Mouse (Mus musculus): ENCODE results near the gene Arid5b.

Arid5b gene

DNA sequence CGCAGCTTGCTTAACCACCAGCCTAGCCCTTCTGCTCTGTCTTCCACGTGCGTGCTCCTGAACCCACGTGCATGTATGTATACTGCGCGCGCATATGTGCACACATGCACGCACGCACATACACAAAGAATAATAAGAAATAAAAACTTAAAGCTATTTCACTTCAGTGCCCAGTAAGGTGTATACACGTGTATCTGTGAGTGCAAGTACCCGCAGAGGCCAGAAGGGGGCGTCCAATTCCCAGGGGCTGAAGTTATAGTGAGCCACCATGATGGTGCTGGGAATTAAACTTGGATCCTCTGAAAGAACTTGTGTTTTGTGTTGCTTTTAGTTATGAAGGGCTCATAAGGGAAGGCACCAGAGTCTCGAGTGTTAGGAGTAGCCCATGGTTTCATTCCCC, 227.7 kb downstream of the Arid5b start:
- no peak for DNase-seq (ENCODE audit: low read depth)

DNA sequence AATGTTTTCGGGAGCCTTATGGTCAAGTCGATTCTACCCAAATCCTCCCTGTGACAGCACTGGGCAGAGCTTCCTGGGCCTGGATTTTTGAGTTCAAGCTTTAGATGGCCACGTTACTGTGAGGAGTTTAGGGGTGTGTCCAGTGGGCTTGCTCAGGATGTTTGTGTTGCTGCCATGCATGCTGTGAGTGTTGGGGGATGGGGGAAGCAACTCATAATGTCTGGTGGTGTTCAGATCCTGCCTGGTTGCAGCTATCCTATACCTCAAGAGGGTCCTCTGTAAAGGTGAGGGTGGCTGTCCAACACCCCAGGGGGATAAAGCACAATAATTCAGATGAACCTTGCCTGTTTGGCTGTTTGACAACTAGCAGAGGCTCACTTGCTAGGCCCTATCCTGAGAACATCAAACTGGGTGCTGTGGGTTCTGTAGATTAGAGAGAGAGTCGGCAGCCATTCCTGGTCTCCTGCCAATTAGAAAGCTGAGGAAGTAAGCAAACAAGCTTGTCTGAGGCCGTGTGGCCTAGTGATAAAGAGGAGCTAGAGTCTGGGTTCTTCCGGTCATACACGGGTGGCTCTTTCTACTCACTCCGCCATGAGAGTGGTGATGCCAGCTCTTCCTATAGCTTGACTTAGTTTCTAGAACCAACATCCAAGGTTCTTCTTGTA, 229.8 kb downstream of the Arid5b start:
- DNase-seq (ENCODE audit: low read depth): no peak

DNA sequence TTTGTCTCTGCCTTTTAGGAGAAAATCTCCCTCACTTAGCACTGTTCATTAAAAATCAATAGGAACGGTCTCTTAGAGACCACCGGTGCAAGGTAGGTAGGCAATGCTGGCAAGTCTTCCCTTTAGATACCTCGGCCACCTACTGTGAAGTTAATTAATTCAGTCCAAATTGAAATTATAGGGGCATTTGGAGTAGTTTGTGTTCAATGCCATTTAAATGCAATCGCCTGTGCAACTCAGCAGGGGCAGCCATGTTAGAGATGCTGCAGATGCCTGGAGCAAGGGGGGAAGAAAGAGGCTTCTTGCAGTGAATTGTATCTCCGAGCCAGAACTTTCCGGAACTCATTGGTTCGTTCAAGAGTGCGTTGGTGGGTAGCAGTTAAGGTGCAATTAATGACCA, 233.7 kb downstream of the Arid5b start:
- no peak for DNase-seq (ENCODE audit: low read depth)

DNA sequence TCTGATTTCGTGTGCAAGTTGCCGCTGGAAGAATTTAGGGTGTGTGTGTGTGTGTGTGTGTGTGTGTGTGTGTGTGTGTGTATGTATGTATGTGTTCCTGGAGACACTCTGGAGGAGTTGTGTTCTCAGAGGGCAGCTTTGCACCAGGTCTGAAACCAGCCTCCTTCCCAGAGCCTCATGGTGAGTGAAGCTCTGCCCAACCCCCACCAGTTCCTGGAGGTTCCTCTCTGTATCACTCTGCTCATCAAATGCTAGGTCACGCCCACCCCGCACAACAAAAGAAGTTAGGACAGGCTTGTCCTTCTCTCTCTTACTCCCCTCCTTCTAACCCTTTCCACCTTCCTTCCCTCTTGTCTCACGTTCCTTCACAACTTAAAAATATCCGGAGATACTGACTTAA, 234.6 kb downstream of the Arid5b start:
- DNase-seq (ENCODE audit: low read depth): no peak
